9 mouse cellular contexts compared by ENCODE assay signal in genomic region chr6:85502103-85502910, GRCm38 (mm10). TPM values are rescaled to one million over a fixed set of nuclear protein-coding genes. Genes with fewer than 3 reads are reported as not detected.
DNase-seq lines count a peak whose midpoint lies in the region; ATAC-seq lines count a peak whose summit lies in the region.
"Had no signal": no experiment of that assay in that cellular context is flagged by ENCODE, and none has a peak within 500 bp of the region (broad histone marks: within the 10 kb centered on the region; RNA-seq: fewer than 3 reads in every experiment).

No protein-coding gene starts in this region.

- 3% methylated on average over 33 of the region's 37 CpGs for WGBS in heart, embryonic 13.5 days
- 0% methylated on average over 14 of the region's 37 CpGs for WGBS in embryonic facial prominence, embryonic 14.5 days
- WGBS in limb, embryonic 13.5 days: under 1% methylated on average over 36 of the region's 37 CpGs

- ATAC-seq in heart, embryonic 13.5 days (ENCODE audit: extremely low read depth, insufficient number of reproducible peaks, low FRiP score, low TSS enrichment): no peak
- ATAC-seq in embryonic facial prominence, embryonic 14.5 days (ENCODE audit: low read depth): peak; percentile 76
- peak; percentile 79 for ATAC-seq in limb, embryonic 13.5 days (ENCODE audit: low FRiP score, low read depth)

- H3K27ac ChIP-seq in heart, embryonic 13.5 days (replicated peaks): no peak overlapping the region
- H3K27ac ChIP-seq in embryonic facial prominence, embryonic 14.5 days (replicated peaks; ENCODE audit: low read depth, low read length): no peak overlapping the region
- no peak overlapping the region for H3K27ac ChIP-seq in limb, embryonic 13.5 days

- no peaks in the 10 kb centered on the region for H3K36me3 ChIP-seq in heart, embryonic 13.5 days
- no peaks in the 10 kb centered on the region for H3K36me3 ChIP-seq in embryonic facial prominence, embryonic 14.5 days (ENCODE audit: control insufficient read depth, insufficient read depth, low read length)
- no peaks in the 10 kb centered on the region for H3K36me3 ChIP-seq in limb, embryonic 13.5 days

- peak overlapping the region; percentile 75 for H3K4me3 ChIP-seq in heart, embryonic 13.5 days
- H3K4me3 ChIP-seq in embryonic facial prominence, embryonic 14.5 days (ENCODE audit: low read depth, low read length): peak overlapping the region; percentile 73
- H3K4me3 ChIP-seq in limb, embryonic 13.5 days: peak overlapping the region; percentile 71

- DNase-seq in heart, postnatal 25 days (ENCODE audit: low spot score): no peak
- peak; percentile 28 for DNase-seq in NIH3T3 (ENCODE audit: low read depth)
- DNase-seq in embryonic facial prominence, embryonic 14.5 days (ENCODE audit: low spot score): peak; percentile 9
- peak; percentile 52 to 61 for DNase-seq in right cerebral cortex, adult 2 months (ENCODE audit: low spot score in 2 of 2)
- DNase-seq in gastrocnemius, adult 18-20 months (ENCODE audit: low spot score): no peak
- DNase-seq in thymus, postnatal 25 days: no peak

- peak overlapping the region; percentile 80 for H3K9ac ChIP-seq in heart, embryonic 13.5 days
- H3K9ac ChIP-seq in embryonic facial prominence, embryonic 14.5 days (ENCODE audit: low read depth, low read length): peak overlapping the region; percentile 70
- peak overlapping the region; percentile 70 for H3K9ac ChIP-seq in limb, embryonic 13.5 days

- no peaks in the 10 kb centered on the region for H3K9me3 ChIP-seq in heart, embryonic 13.5 days
- no peaks in the 10 kb centered on the region for H3K9me3 ChIP-seq in embryonic facial prominence, embryonic 14.5 days (ENCODE audit: control insufficient read depth, low read length)
- H3K9me3 ChIP-seq in limb, embryonic 13.5 days: no peaks in the 10 kb centered on the region

- intact Hi-C loops in heart, postnatal 25 days (cut with DNase I): no loop called here

- H3K27me3 ChIP-seq in heart, embryonic 13.5 days (replicated peaks): peaks cover 91% of the 10 kb centered on the region
- 0 out of 2 replicates have a peak, but pooled peaks cover 5% of the 10 kb centered on the region for H3K27me3 ChIP-seq in embryonic facial prominence, embryonic 14.5 days (replicated peaks; ENCODE audit: control insufficient read depth, insufficient read depth, low read length)
- H3K27me3 ChIP-seq in limb, embryonic 13.5 days: peaks cover 63% of the 10 kb centered on the region

- H3K4me1 ChIP-seq in heart, embryonic 13.5 days: peaks cover 14% of the 10 kb centered on the region; the same call in 1 of the 2 replicates
- no peaks in the 10 kb centered on the region for H3K4me1 ChIP-seq in embryonic facial prominence, embryonic 14.5 days (ENCODE audit: control insufficient read depth, insufficient read depth, low read length)
- peaks cover 15% of the 10 kb centered on the region for H3K4me1 ChIP-seq in limb, embryonic 13.5 days

- peak overlapping the region; percentile 95 for H3K4me2 ChIP-seq in heart, embryonic 13.5 days
- H3K4me2 ChIP-seq in embryonic facial prominence, embryonic 14.5 days (ENCODE audit: low read depth, low read length): peak overlapping the region; percentile 95
- H3K4me2 ChIP-seq in limb, embryonic 13.5 days (replicated peaks): peak overlapping the region; percentile 85

RNA-seq across cellular contexts. Expression of gene Fbxo41, which starts 0.5 kb away (rescaled TPM):
- polyA plus RNA-seq in heart, embryonic 13.5 days (2015; fragmentation: Nextera tagmentation; extraction: Ambion mirVana): 0.03 and 0.05 TPM in 2 replicates
- not detected for total RNA-seq in heart, postnatal 25 days (2021)
- 0.46 and 0.49 TPM in 2 replicates for polyA plus RNA-seq in embryonic facial prominence, embryonic 14.5 days (2014; fragmentation: Nextera tagmentation; extraction: Ambion mirVana)
- 0.47 and 0.54 TPM in 2 replicates for polyA plus RNA-seq in limb, embryonic 13.5 days (2015; fragmentation: Nextera tagmentation; extraction: Ambion mirVana)
- total RNA-seq in gastrocnemius, adult 18-20 months (2021): not detected

RNA-seq across cellular contexts. Expression of gene Egr4, which starts 11.1 kb away (rescaled TPM):
- polyA plus RNA-seq in heart, embryonic 13.5 days (2015; fragmentation: Nextera tagmentation; extraction: Ambion mirVana): not detected in 2 replicates
- not detected for total RNA-seq in heart, postnatal 25 days (2021)
- not detected in 2 replicates for polyA plus RNA-seq in embryonic facial prominence, embryonic 14.5 days (2014; fragmentation: Nextera tagmentation; extraction: Ambion mirVana)
- not detected in 2 replicates for polyA plus RNA-seq in limb, embryonic 13.5 days (2015; fragmentation: Nextera tagmentation; extraction: Ambion mirVana)
- total RNA-seq in gastrocnemius, adult 18-20 months (2021): not detected
- total RNA-seq: MEL had no signal

RNA-seq across cellular contexts. Expression of gene Pradc1, which starts 50.5 kb away (rescaled TPM):
- 31.6 and 39.2 TPM in 2 replicates for polyA plus RNA-seq in heart, embryonic 13.5 days (2015; fragmentation: Nextera tagmentation; extraction: Ambion mirVana)
- 10 to 100 TPM; 10.2 to 13.8 TPM for total RNA-seq in heart, postnatal 25 days (2021)
- 28.0 and 29.9 TPM in 2 replicates for polyA plus RNA-seq in embryonic facial prominence, embryonic 14.5 days (2014; fragmentation: Nextera tagmentation; extraction: Ambion mirVana)
- 29.8 and 33.5 TPM in 2 replicates for polyA plus RNA-seq in limb, embryonic 13.5 days (2015; fragmentation: Nextera tagmentation; extraction: Ambion mirVana)
- 10 to 100 TPM; 16.1 to 17.7 TPM for total RNA-seq in gastrocnemius, adult 18-20 months (2021)

RNA-seq across cellular contexts. Expression of gene Cct7, which starts 51.0 kb away (rescaled TPM):
- polyA plus RNA-seq in heart, embryonic 13.5 days (2015; fragmentation: Nextera tagmentation; extraction: Ambion mirVana): 347 and 413 TPM in 2 replicates
- total RNA-seq in heart, postnatal 25 days (2021): 100 to 1,000 TPM; 133 to 151 TPM
- polyA plus RNA-seq in embryonic facial prominence, embryonic 14.5 days (2014; fragmentation: Nextera tagmentation; extraction: Ambion mirVana): 448 and 463 TPM in 2 replicates
- 493 and 494 TPM in 2 replicates for polyA plus RNA-seq in limb, embryonic 13.5 days (2015; fragmentation: Nextera tagmentation; extraction: Ambion mirVana)
- 100 to 1,000 TPM; 127 to 131 TPM for total RNA-seq in gastrocnemius, adult 18-20 months (2021)

Comparison
In these comparisons a context has a peak if more than half of its experiments do, and no peak if none do; other contexts are left out.
1. DNase-seq: peak in NIH3T3 (single experiment), embryonic facial prominence, embryonic 14.5 days (single experiment) and right cerebral cortex, adult 2 months (2 of 2); none in heart, postnatal 25 days (single experiment), gastrocnemius, adult 18-20 months (single experiment) and thymus, postnatal 25 days (single experiment).
2. Peak in every context shown above with its lines, with median percentiles within 50 percentile points of each other: H3K4me2 ChIP-seq, H3K4me3 ChIP-seq and H3K9ac ChIP-seq.